Mouse (Mus musculus): ENCODE results near the gene Cep112.

GRCm38 (mm10) chr11:108862360-108862759, 437.4 kb downstream of the Cep112 start:
- TF ChIP-seq CTCF (IDR thresholded peaks at IDR 0.05; ENCODE audit: borderline replicate concordance, control insufficient read depth, extremely low read depth, insufficient read depth, low read length, poor library complexity) (no peak), POLR2A (IDR thresholded peaks at IDR 0.05; ENCODE audit: control insufficient read depth, extremely low read depth, insufficient read depth, low read length, poor library complexity) (no peak)
